Mouse (Mus musculus) hindbrain, embryonic 10.5 days (tissue): ENCODE data around the gene Skp1a. TPM values are rescaled to one million over a fixed set of nuclear protein-coding genes. Genes with fewer than 3 reads are reported as not detected.

Experiments
- DNase-seq: peaks from one replicate; pipeline ENCODE4 v3.0.0-alpha.2; 2017; ENCODE audit warnings: low spot score
- H3K27ac ChIP-seq: fragments of 300-500 bp; sonication (generic); 2 replicates; pipeline ENCODE4 v1.5.1; 2016; ENCODE audit warnings: mild to moderate bottlenecking, moderate library complexity
- H3K27me3 ChIP-seq: fragments of 300-500 bp; sonication (generic); 2 replicates; pipeline ENCODE4 v1.6.1; 2016; ENCODE audit warnings: mild to moderate bottlenecking; ENCODE audit not compliant: poor library complexity, insufficient read depth, severe bottlenecking
- H3K36me3 ChIP-seq: fragments of 300-500 bp; sonication (generic); 2 replicates; pipeline ENCODE4 v1.6.1; 2016; ENCODE audit warnings: mild to moderate bottlenecking, moderate library complexity
- H3K4me1 ChIP-seq: fragments of 300-500 bp; sonication (generic); replicated peaks from 2 replicates; pipeline ENCODE4 v1.6.1; 2016; ENCODE audit warnings: mild to moderate bottlenecking
- H3K4me3 ChIP-seq: fragments of 300-500 bp; sonication (generic); 2 replicates; pipeline ENCODE4 v1.5.1; 2016; ENCODE audit warnings: mild to moderate bottlenecking, moderate library complexity
- H3K9me3 ChIP-seq: fragments of 300-500 bp; sonication (generic); 2 replicates; pipeline ENCODE4 v1.6.1; 2016; ENCODE audit warnings: mild to moderate bottlenecking, moderate library complexity
- WGBS: fragments of 180-500 bp; shearing (Covaris S2); methylation state at CpG from one replicate; pipeline ENCODE4 v1.1.7; 2016; 5-methylcytosine and 5-hydroxymethylcytosine counted together
- polyA plus RNA-seq: library from polyadenylated mRNA; unstranded; fragments of >200 nt; fragmentation: Nextera tagmentation; extraction: Ambion mirVana; gene quantifications from 2 replicates; pipeline ENCODE4 v1.2.1, GENCODE M21; 2016

Gene Skp1a
- polyA plus RNA-seq, 1 experiment from 2014 or later = 976 TPM

DNA sequence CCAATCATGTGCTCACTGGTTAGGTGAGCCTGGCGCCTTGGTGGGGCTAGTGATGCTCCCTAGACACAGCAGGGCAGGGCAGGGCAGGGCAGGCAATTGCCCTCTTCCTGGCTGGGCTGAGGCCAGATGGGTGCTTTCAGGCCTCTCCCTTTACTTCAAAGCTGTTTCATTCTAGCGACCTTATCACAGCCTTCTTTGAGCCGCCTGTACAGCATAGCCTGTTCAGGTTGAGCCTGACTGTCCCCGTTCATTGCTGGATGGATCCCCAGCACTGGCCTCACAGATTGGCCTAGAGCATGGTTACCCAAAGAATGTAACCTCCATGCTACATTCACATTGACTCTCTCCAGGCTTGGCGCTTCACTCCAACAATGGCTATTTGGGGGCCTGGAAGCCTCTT is 1.1 kb upstream of the Skp1a start:
- no peaks in the 10 kb centered on the region for H3K9me3 ChIP-seq
- peaks cover 4% of the 10 kb centered on the region for H3K36me3 ChIP-seq
- H3K27ac ChIP-seq = peak overlapping the region; percentile 100
- peaks cover 34% of the 10 kb centered on the region for H3K4me1 ChIP-seq
- 65% methylated on average over 5 of the region's 5 CpGs for WGBS
- peak overlapping the region; percentile 71 for H3K4me3 ChIP-seq
- H3K27me3 ChIP-seq = no peaks in the 10 kb centered on the region
- no peak for DNase-seq

DNA sequence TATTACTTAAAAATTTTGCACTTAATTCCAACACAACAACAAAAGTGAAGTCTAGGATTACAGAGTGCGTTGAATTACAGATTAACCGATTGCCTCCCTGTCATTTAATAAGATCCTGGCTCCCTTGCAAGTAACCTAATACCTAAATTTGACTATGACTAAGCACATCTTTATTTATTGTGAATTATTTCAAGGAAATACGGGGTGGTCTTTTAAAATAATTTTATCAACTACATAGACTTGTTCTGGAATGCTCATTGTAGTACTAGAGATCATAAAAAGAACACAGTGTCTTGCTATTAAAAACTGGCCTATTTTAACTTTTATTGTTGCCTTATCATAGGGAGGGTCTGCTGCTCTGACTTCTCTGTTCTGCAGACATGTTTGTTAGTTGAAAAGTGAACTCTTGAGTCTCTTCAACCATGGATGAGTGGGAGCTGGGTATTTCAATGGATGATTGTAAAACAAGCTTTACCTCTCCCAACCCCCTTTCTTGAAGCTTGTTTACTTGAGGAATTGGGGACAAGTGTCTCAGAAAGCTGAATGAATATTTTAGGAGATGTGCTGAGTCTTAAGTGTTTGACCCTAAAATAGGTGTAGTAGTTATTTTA is 1.4 kb downstream of the Skp1a start:
- peak overlapping the region; percentile 71 for H3K4me3 ChIP-seq
- WGBS = 43% methylated on average over 3 of the region's 3 CpGs
- no peaks in the 10 kb centered on the region for H3K27me3 ChIP-seq
- H3K27ac ChIP-seq = no peak overlapping the region
- peaks cover 34% of the 10 kb centered on the region for H3K4me1 ChIP-seq
- H3K36me3 ChIP-seq = peaks cover 28% of the 10 kb centered on the region
- no peak for DNase-seq
- H3K9me3 ChIP-seq = no peaks in the 10 kb centered on the region

DNA sequence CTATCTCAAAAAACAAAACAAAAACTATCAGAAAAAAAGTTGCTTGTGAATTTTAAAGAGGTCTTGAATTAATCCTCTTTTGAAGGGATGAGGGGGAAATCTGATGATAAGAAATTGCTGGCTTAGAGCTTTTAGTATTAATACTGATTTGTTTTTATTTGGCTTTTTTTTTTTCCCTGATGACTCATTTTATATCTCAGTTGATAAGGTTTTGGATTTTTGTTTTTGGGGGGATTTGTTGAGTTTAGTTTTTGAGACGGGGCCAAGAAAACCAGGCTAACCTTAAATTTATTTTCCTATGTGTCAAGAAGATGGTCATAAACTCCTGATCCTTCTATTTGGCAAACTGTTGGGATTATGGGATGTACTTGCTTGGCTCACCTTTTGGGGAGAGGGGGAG is 2.1 kb downstream of the Skp1a start:
- no peak overlapping the region for H3K27ac ChIP-seq
- peak overlapping the region; percentile 71 for H3K4me3 ChIP-seq
- no peaks in the 10 kb centered on the region for H3K9me3 ChIP-seq
- DNase-seq = no peak
- H3K4me1 ChIP-seq = peaks cover 34% of the 10 kb centered on the region
- no peaks in the 10 kb centered on the region for H3K27me3 ChIP-seq
- H3K36me3 ChIP-seq = peaks cover 36% of the 10 kb centered on the region
- 95% methylated on average over 1 of the region's 1 CpGs for WGBS

DNA sequence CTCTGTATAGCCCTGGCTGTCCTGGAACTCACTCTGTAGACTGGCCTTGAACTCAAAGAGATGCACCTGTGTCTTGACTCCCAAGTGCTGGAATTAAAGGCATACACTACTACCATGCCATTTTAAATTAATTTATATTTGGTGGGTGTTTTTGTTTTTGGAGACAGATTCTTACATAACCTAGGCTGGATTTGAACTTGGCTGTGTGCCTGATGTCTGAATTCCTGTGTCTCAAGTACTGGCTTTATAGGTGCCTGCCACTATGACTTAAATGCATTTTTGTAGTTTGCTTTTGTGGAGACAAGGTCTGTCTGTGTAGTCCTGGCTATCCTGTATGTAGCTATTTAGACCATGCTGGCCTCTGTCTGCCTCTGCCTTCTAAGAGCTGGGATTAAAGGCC is 2.7 kb downstream of the Skp1a start:
- peaks cover 34% of the 10 kb centered on the region for H3K4me1 ChIP-seq
- no peaks in the 10 kb centered on the region for H3K27me3 ChIP-seq
- H3K36me3 ChIP-seq = peaks cover 42% of the 10 kb centered on the region
- no peak overlapping the region for H3K4me3 ChIP-seq
- H3K27ac ChIP-seq = no peak overlapping the region
- DNase-seq = no peak
- H3K9me3 ChIP-seq = no peaks in the 10 kb centered on the region

DNA sequence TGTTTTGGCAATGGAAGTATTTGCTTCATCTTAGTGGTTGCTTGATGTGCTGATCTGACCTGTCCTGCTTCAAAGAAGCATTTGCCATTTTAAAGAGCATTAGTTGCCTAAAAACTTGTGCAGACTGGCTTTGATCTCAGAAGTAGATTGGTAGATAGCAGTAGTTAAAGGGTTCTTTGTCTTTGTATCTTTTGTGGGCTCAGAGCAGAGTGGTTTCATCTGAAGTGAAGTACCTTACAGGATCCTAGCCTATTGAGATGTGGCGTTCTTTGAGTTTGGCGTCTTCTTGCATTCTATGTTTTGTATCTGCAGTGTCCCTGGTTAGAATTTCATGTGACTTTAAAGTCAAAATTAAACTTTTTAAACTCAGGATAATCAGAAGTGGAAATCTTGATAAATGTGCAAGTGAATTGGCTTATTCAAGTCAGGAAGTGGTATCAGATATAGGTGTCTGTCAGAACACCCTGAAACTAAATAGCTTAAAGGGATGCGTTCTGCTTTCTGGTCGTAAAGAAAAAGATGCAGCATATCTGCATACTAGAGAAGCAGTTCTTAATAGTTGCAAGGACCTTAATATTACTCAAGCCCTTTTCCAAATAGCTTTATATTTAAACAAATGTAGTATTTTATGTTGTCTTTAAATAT is 9.2 kb downstream of the Skp1a start:
- H3K36me3 ChIP-seq = peaks cover 95% of the 10 kb centered on the region
- DNase-seq = no peak
- WGBS = 93% methylated on average over 4 of the region's 4 CpGs

DNA sequence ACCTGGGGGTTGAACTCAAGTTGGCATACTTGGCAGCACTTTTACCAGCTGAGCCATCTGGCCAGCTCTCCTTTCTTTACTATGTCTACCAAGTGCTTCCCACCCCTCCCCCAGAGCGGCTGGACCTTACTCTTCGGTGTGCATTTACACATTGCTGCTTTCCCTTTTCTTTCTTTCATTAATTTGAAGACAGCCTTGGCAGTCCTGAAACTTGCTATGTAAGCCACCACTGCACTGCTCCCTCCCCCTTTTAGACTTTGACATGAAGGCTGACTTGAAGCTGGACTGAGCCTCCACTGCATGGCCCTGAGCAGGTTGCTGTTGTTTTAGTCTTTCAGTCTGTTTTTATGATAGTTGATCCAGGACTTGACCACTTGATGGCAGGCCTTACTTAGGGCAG is 17.7 kb downstream of the Skp1a start:
- DNase-seq = no peak
- 92% methylated on average over 2 of the region's 2 CpGs for WGBS
- Histone ChIP-seq H3K9me3 (no peaks in the 10 kb centered on the region), H3K36me3 (peaks cover 68% of the 10 kb centered on the region), H3K4me1 (no peaks in the 10 kb centered on the region), H3K4me3 (no peak overlapping the region), H3K27ac (no peak overlapping the region), H3K27me3 (no peaks in the 10 kb centered on the region)

More for the DNA sequence above, 9.2 kb downstream of the Skp1a start:
- H3K4me1 ChIP-seq = no peaks in the 10 kb centered on the region
- no peaks in the 10 kb centered on the region for H3K9me3 ChIP-seq
- no peaks in the 10 kb centered on the region for H3K27me3 ChIP-seq
- no peak overlapping the region for H3K27ac ChIP-seq
- H3K4me3 ChIP-seq = no peak overlapping the region

DNA sequence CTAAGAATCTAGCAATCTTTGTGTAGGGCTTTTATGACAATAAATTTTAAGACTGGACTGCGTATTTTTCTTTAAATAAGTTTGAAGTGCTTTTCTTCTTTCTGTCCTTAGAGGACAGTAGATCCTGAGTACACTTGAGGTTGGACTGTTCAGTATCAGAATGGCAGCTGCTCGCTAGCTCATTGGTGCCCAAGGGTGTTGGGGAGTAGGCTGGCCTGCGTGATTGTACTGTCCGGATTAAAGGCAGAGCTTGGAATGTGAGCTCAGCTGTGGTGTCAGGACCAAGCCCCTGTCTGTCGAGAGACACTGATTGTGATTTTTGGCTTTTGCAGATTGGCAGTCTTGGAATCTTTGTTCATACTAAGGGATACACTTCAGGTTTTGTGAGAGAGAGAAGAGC is 20.0 kb downstream of the Skp1a start:
- no peaks in the 10 kb centered on the region for H3K4me1 ChIP-seq
- H3K27me3 ChIP-seq = no peaks in the 10 kb centered on the region
- H3K9me3 ChIP-seq = no peaks in the 10 kb centered on the region
- 84% methylated on average over 5 of the region's 5 CpGs for WGBS
- H3K27ac ChIP-seq = no peak overlapping the region
- no peak overlapping the region for H3K4me3 ChIP-seq
- H3K36me3 ChIP-seq = peaks cover 67% of the 10 kb centered on the region
- DNase-seq = no peak

DNA sequence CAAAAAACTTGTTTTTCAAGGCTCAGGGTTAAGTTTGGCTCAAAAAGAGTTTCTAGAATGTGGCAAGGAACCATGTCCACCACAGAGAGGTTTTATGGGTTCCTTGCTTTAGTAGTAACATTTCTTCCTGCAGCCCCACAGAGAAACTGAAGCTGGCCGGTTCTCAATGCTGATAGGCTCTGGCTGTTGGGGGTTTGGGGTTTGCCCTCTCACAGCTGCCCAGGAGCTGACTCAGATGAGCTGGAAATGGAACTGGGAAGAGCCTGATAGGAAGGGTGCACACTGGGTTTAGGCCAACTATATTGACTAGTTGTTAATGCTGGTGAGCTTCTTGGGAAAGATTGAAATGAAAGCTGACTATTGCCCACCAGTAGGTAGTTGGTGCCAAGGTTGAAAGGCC is 20.9 kb downstream of the Skp1a start:
- Histone ChIP-seq H3K27me3 (no peaks in the 10 kb centered on the region), H3K36me3 (peaks cover 67% of the 10 kb centered on the region), H3K9me3 (no peaks in the 10 kb centered on the region), H3K4me3 (no peak overlapping the region), H3K27ac (no peak overlapping the region), H3K4me1 (no peaks in the 10 kb centered on the region)
- WGBS = 87% methylated on average over 1 of the region's 1 CpGs
- no peak for DNase-seq

DNA sequence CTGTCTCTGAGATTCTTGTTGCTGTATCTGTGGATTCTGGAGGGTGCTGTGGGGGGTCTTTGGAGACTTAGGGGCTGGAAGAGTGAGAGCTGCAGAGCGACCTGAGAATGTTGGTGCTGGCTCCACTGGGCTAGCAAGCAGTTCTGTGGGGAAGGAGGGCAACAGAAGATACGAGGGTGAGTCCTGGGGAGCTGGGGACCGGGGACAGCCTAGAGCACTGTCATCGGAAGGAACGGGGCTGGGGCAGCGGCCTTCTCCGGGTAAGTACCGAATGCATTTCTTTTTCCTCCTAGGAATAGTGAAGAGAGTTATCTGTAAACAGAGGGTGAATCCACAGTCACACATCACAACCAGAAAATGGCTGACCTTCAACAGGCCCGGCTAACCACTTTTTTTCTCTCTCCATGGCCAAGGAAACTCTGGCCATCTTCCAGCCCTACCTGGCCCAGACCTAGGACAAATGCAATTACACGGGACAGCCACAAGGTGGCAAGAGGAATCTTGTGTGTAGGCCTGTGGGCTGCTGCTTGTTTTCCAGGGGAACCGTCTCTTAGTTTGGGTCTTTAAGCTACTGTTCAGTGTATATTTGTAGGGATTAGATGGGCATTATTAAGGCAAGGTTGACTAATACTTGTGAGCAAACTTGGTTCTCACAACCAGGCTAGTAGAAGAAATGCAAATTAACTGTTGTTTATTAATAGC is 22.0 kb downstream of the Skp1a start:
- WGBS = 70% methylated on average over 11 of the region's 11 CpGs
- H3K27ac ChIP-seq = no peak overlapping the region
- no peaks in the 10 kb centered on the region for H3K9me3 ChIP-seq
- peak; percentile 54 for DNase-seq
- H3K4me3 ChIP-seq = no peak overlapping the region
- no peaks in the 10 kb centered on the region for H3K4me1 ChIP-seq
- peaks cover 61% of the 10 kb centered on the region for H3K36me3 ChIP-seq
- no peaks in the 10 kb centered on the region for H3K27me3 ChIP-seq

DNA sequence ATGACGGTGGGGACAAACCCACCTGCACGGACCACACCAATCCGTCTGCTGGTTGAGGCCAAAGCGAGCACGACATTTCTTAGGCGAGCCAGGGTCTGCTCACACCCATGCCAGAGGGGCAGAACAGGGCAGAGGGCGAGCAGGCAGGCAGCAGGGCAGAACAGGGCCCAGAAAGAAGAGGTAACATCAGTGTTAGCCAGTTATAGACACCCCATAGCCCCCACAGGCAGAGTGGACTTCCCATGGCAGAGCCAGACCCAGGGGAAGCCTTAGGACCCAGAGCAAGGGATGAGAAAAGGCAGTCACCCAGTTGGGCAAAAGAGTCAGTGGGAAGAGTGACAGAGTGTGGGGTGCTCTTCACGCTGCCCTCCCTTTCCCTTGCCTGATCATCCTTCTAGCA is 23.3 kb downstream of the Skp1a start:
- 0 out of 2 replicates have a peak, but pooled peaks cover under 1% of the 10 kb centered on the region for H3K4me1 ChIP-seq
- WGBS = 89% methylated on average over 8 of the region's 8 CpGs
- no peak overlapping the region for H3K4me3 ChIP-seq
- H3K9me3 ChIP-seq = no peaks in the 10 kb centered on the region
- no peak for DNase-seq
- peaks cover 61% of the 10 kb centered on the region for H3K36me3 ChIP-seq
- H3K27me3 ChIP-seq = no peaks in the 10 kb centered on the region
- no peak overlapping the region for H3K27ac ChIP-seq

DNA sequence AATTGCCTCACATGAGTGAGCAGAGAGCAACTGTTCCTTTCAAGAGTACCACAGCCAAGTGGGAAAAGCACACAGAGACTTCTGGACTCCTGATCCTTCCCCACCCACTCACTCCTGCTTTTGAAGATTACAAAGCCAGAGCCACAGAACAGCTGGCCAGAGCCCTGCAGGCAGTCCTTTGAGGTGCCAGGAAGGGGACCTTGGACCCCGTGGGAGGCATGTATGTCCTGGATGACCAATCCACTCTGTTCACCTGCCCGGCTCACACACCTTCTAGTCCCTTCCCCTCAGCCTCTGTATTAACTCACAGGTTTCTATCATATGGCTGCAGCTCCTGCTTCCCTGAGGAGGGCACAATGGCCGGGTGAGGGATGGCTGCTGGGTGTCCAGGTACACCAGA is 25.6 kb downstream of the Skp1a start:
- Histone ChIP-seq H3K9me3 (no peaks in the 10 kb centered on the region), H3K4me1 (peaks cover 10% of the 10 kb centered on the region; the same call in 1 of the 2 replicates), H3K4me3 (no peak overlapping the region), H3K27me3 (no peaks in the 10 kb centered on the region), H3K27ac (no peak overlapping the region), H3K36me3 (peaks cover 60% of the 10 kb centered on the region)
- no peak for DNase-seq
- 78% methylated on average over 3 of the region's 3 CpGs for WGBS

DNA sequence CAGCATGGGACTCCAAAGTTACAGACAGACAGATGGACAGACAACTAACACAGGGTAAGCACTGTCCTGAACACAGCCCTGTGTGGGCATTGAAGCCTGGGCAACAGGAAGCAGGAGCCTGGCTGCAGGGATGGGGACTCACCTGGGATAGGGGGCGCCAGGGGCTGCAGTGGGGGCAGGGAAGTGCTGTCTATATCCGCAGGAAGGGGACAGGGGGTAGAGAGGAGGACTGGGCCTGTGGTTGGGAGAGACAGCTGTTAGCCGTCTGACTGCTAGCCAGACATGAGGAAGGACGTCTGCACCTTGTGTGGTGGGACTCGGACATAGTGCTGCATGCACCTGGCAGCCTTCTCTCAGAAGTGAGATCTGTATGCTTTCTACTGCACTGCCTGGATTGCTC is 26.9 kb downstream of the Skp1a start:
- H3K4me3 ChIP-seq = no peak overlapping the region
- H3K27me3 ChIP-seq = no peaks in the 10 kb centered on the region
- WGBS = 76% methylated on average over 5 of the region's 5 CpGs
- DNase-seq = no peak
- H3K4me1 ChIP-seq = peaks cover 10% of the 10 kb centered on the region; the same call in 1 of the 2 replicates
- H3K9me3 ChIP-seq = no peaks in the 10 kb centered on the region
- peaks cover 55% of the 10 kb centered on the region for H3K36me3 ChIP-seq
- H3K27ac ChIP-seq = no peak overlapping the region

DNA sequence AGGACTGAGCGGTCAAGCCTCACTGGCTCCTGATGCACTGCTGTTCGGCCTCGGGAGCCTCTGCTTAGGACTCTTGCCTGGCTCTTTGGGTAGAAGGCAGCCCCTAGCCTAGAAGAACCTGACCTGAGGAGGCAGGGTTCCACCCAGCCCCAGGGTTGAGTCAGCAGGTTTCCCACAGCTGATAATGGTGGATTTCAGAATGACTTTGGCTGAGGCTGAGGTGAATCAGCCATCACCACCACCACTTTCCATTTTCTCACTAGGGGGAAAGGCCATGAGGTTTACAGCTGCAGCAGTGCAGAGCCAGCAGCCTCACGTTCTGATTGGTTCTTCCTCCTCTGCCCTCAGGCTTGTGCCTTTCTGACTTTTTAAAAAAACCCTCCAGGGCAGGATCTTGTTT is 29.1 kb downstream of the Skp1a start:
- Histone ChIP-seq H3K36me3 (peaks cover 40% of the 10 kb centered on the region), H3K27ac (no peak overlapping the region), H3K4me3 (no peak overlapping the region), H3K27me3 (no peaks in the 10 kb centered on the region), H3K9me3 (no peaks in the 10 kb centered on the region), H3K4me1 (peaks cover 20% of the 10 kb centered on the region)
- no peak for DNase-seq
- WGBS = 54% methylated on average over 4 of the region's 4 CpGs
